Mouse (Mus musculus): ENCODE measurements around the gene Tent4a. TPM values are rescaled to one million over a fixed set of nuclear protein-coding genes. Genes with fewer than 3 reads are reported as not detected.

The Tent4a gene
- 26.6 and 28.2 TPM in 2 replicates for polyA plus RNA-seq (2012; rRNA removed)

GRCm38 (mm10) chr13:69534334-69534653 lies at the start of gene Tent4a:
Tent4a (minus strand) TSS chr13:69534617.

GRCm38 (mm10) chr13:69533405-69534333 lies 748 bp downstream of the Tent4a start, which contains the start of gene Nsun2:
Nsun2 (plus strand) TSS chr13:69533746.

Other genes with a start within 250 kb of the Tent4a start
- 72.7 and 74.8 TPM in 2 replicates for gene Nsun2, start 871 bp downstream of the Tent4a start, polyA plus RNA-seq (2012; rRNA removed)
- 14.4 and 15.2 TPM in 2 replicates for gene Srd5a1, start 76.8 kb upstream of the Tent4a start, polyA plus RNA-seq (2012; rRNA removed)
- gene Ube2ql1, start 205.3 kb upstream of the Tent4a start, polyA plus RNA-seq (2012; rRNA removed): 77.7 and 81.9 TPM in 2 replicates